Mouse (Mus musculus): ENCODE measurements around the gene Spata45. TPM values are rescaled to one million over a fixed set of nuclear protein-coding genes. Genes with fewer than 3 reads are reported as not detected.

Gene Spata45
- total and polyA plus RNA-seq, 3 experiments: 0.76 TPM; not detected in 2

- dilution Hi-C loops (cut with MboI; ENCODE audit: extremely low pct_ligation_motif_present, extremely low pct_unique_long_range_greater_than_20kb, low sequenced_read_pairs): no loop called here
- TF ChIP-seq NRF1 (IDR thresholded peaks at IDR 0.05; ENCODE audit: low read depth, low read length): no peak
- TF ChIP-seq POLR2AphosphoS2 (IDR thresholded peaks at IDR 0.05; ENCODE audit: low read depth, low read length): no peak
- no peak for TF ChIP-seq MYC (IDR thresholded peaks at IDR 0.05; ENCODE audit: low read depth, low read length)
- no peak for TF ChIP-seq ETS1 (conservative IDR thresholded peaks at IDR 0.05; ENCODE audit: low read depth, low read length)
- no peak for TF ChIP-seq TBP (conservative IDR thresholded peaks at IDR 0.05; ENCODE audit: low read depth, low read length)
- TF ChIP-seq JUN (IDR thresholded peaks at IDR 0.05; ENCODE audit: insufficient read depth, low read depth, low read length): no peak
- TF ChIP-seq MAFK (IDR thresholded peaks at IDR 0.05; ENCODE audit: insufficient replicate concordance, low read length): no peak
Observed at GRCm38 (mm10) chr1:191064535-191064934, 28.1 kb downstream of the Spata45 start.

GRCm38 (mm10) chr1:191065188-191065587 is 28.7 kb downstream of the Spata45 start:
- dilution Hi-C loops (cut with MboI; ENCODE audit: extremely low pct_ligation_motif_present, extremely low pct_unique_long_range_greater_than_20kb, low sequenced_read_pairs): no loop called here
- Histone ChIP-seq H3K9ac (ENCODE audit: insufficient read depth, low read depth) (no peak overlapping the region), H3K9me3 (replicated peaks; ENCODE audit: low read length) (no peaks in the 10 kb centered on the region), H3K79me2 (replicated peaks; ENCODE audit: control insufficient read depth, extremely low read depth, insufficient read depth, poor library complexity, severe bottlenecking) (peaks cover 39% of the 10 kb centered on the region), H3K27me3 (replicated peaks) (no peaks in the 10 kb centered on the region), H3K4me1 (ENCODE audit: control insufficient read depth in 1 of 2, insufficient read depth in 2 of 2) (peaks cover 9 to 38% of the 10 kb centered on the region in 2 experiments), H3K4me3 (replicated peaks in 1 of 3; ENCODE audit: low read depth in 2 of 3, low read length in 2 of 3, poor library complexity in 1 of 3) (peak overlapping the region in 1 of 3 experiments; percentile 8), H3K27ac (ENCODE audit: insufficient read depth, low read depth) (no peak overlapping the region), H3K4me2 (ENCODE audit: insufficient read depth, low read depth, poor library complexity, severe bottlenecking) (peak overlapping the region; percentile 34; the same call in 1 of the 2 replicates), H3K36me3 (replicated peaks in 1 of 2; ENCODE audit: control insufficient read depth in 1 of 2, insufficient read depth in 1 of 2, low read length in 1 of 2) (peaks cover 41 to 56% of the 10 kb centered on the region in 2 experiments)
- peak; percentile 58 for DNase-seq (ENCODE audit: extremely low read depth)
- TF ChIP-seq E2F4 (IDR thresholded peaks at IDR 0.05; ENCODE audit: insufficient replicate concordance, low read depth, low read length): no peak
- no peak for TF ChIP-seq POLR2AphosphoS2 (IDR thresholded peaks at IDR 0.05; ENCODE audit: low read depth, low read length)
- TF ChIP-seq SIN3A (IDR thresholded peaks at IDR 0.05; ENCODE audit: low read length): 0 out of 2 replicates have a peak, but pooled peaks have one; percentile 21
- no peak for TF ChIP-seq NELFE (IDR thresholded peaks at IDR 0.05; ENCODE audit: low read depth, low read length)
- TF ChIP-seq MYC (IDR thresholded peaks at IDR 0.05; ENCODE audit: low read depth, low read length): no peak
- no peak for TF ChIP-seq TBP (conservative IDR thresholded peaks at IDR 0.05; ENCODE audit: low read depth, low read length)
- in situ Hi-C loops (cut with MboI; ENCODE audit: low pct_ligation_motif_present, low pct_unique_long_range_greater_than_20kb, low sequenced_read_pairs): no loop called here

More at GRCm38 (mm10) chr1:191064535-191064934, 28.1 kb downstream of the Spata45 start:
- Histone ChIP-seq H3K79me2 (replicated peaks; ENCODE audit: control insufficient read depth, extremely low read depth, insufficient read depth, poor library complexity, severe bottlenecking) (peaks cover 39% of the 10 kb centered on the region), H3K9me3 (replicated peaks; ENCODE audit: low read length) (no peaks in the 10 kb centered on the region), H3K4me1 (ENCODE audit: control insufficient read depth in 1 of 2, insufficient read depth in 2 of 2) (peaks cover 9 to 38% of the 10 kb centered on the region in 2 experiments), H3K36me3 (replicated peaks in 1 of 2; ENCODE audit: control insufficient read depth in 1 of 2, insufficient read depth in 1 of 2, low read length in 1 of 2) (peaks cover 36 to 50% of the 10 kb centered on the region in 2 experiments), H3K27ac (ENCODE audit: insufficient read depth, low read depth) (no peak overlapping the region), H3K27me3 (replicated peaks) (no peaks in the 10 kb centered on the region), H3K4me2 (ENCODE audit: insufficient read depth, low read depth, poor library complexity, severe bottlenecking) (peak overlapping the region; percentile 34; the same call in 1 of the 2 replicates), H3K9ac (ENCODE audit: insufficient read depth, low read depth) (no peak overlapping the region), H3K4me3 (replicated peaks in 1 of 3; ENCODE audit: low read depth in 2 of 3, low read length in 2 of 3, poor library complexity in 1 of 3) (no peak overlapping the region)
- no peak for DNase-seq (ENCODE audit: extremely low read depth)
- in situ Hi-C loops (cut with MboI; ENCODE audit: low pct_ligation_motif_present, low pct_unique_long_range_greater_than_20kb, low sequenced_read_pairs): no loop called here

GRCm38 (mm10) chr1:191068377-191068776 is 31.9 kb downstream of the Spata45 start:
- Histone ChIP-seq H3K36me3 (replicated peaks in 1 of 2; ENCODE audit: control insufficient read depth in 1 of 2, insufficient read depth in 1 of 2, low read length in 1 of 2) (peaks cover 64 to 85% of the 10 kb centered on the region in 2 experiments), H3K27ac (ENCODE audit: insufficient read depth, low read depth) (no peak overlapping the region), H3K9me3 (replicated peaks; ENCODE audit: low read length) (no peaks in the 10 kb centered on the region), H3K27me3 (replicated peaks) (no peaks in the 10 kb centered on the region), H3K9ac (ENCODE audit: insufficient read depth, low read depth) (no peak overlapping the region), H3K4me2 (ENCODE audit: insufficient read depth, low read depth, poor library complexity, severe bottlenecking) (no peak overlapping the region), H3K79me2 (replicated peaks; ENCODE audit: control insufficient read depth, extremely low read depth, insufficient read depth, poor library complexity, severe bottlenecking) (peaks cover 34% of the 10 kb centered on the region), H3K4me1 (ENCODE audit: control insufficient read depth in 1 of 2, insufficient read depth in 2 of 2) (peaks cover 16 to 51% of the 10 kb centered on the region in 2 experiments), H3K4me3 (replicated peaks in 1 of 3; ENCODE audit: low read depth in 2 of 3, low read length in 2 of 3, poor library complexity in 1 of 3) (no peak overlapping the region)
- no peak for DNase-seq (ENCODE audit: extremely low read depth)
- dilution Hi-C loops (cut with MboI; ENCODE audit: extremely low pct_ligation_motif_present, extremely low pct_unique_long_range_greater_than_20kb, low sequenced_read_pairs) (no loop called here), in situ Hi-C loops (cut with MboI; ENCODE audit: low pct_ligation_motif_present, low pct_unique_long_range_greater_than_20kb, low sequenced_read_pairs) (no loop called here)
- TF ChIP-seq SMC3 (IDR thresholded peaks at IDR 0.05; ENCODE audit: low read depth, low read length): peak; percentile 23; the same call in 1 of the 2 replicates
- TF ChIP-seq POLR2A (IDR thresholded peaks at IDR 0.05; ENCODE audit: low read depth, low read length): no peak
- peak in 1 of 2 experiments; percentile 55; a peak in 2 of 4 replicates for TF ChIP-seq CTCF (conservative IDR thresholded peaks at IDR 0.05 in 1 of 2, IDR thresholded peaks at IDR 0.05 in 1 of 2; ENCODE audit: low read depth in 2 of 2, low read length in 2 of 2)
- no peak for TF ChIP-seq USF2 (conservative IDR thresholded peaks at IDR 0.05; ENCODE audit: low read depth, low read length)
- peak; percentile 24 for TF ChIP-seq RAD21 (IDR thresholded peaks at IDR 0.05; ENCODE audit: low read depth, low read length)
- no peak for TF ChIP-seq MYC (IDR thresholded peaks at IDR 0.05; ENCODE audit: low read depth, low read length)
